Mouse (Mus musculus) subcutaneous adipose tissue, adult 2 months (tissue): ENCODE measurements around the gene Saa3. TPM values are rescaled to one million over a fixed set of nuclear protein-coding genes. Genes with fewer than 3 reads are reported as not detected.

Experiments
- polyA plus RNA-seq: library from polyadenylated mRNA; depleted of rRNA; stranded (reverse); fragments of >200 nt; gene quantifications from 2 replicates; pipeline ENCODE4 v1.2.3, GENCODE M21; 2012; ENCODE audit warnings: low replicate concordance; rRNA removed

Saa3 gene
- 5.9 and 9.4 TPM in 2 replicates for polyA plus RNA-seq

GRCm38 (mm10) chr7:46715600-46715999 is at the start of gene Saa3:
Gene Saa3, minus strand, starts transcription at chr7:46715700.

GRCm38 (mm10) chr7:46751490-46751889 is 36.0 kb upstream of the Saa3 start, which contains the start of gene Saa2:
Gene Saa2, plus strand, starts transcription at chr7:46751790.

GRCm38 (mm10) chr7:46742880-46743279 is 27.4 kb upstream of the Saa3 start, which contains the start of gene Saa1:
Gene Saa1, minus strand, starts transcription at chr7:46742980.

GRCm38 (mm10) chr7:46732458-46732857 is 17.0 kb upstream of the Saa3 start, which contains the start of gene Saa4:
Gene Saa4, minus strand, starts transcription at chr7:46732603.

GRCm38 (mm10) chr7:46710390-46710844 is 5.1 kb downstream of the Saa3 start, which contains the start of gene Saal1:
Gene Saal1, minus strand, starts transcription at chr7:46710680.

GRCm38 (mm10) chr7:46672160-46672672 is 43.3 kb downstream of the Saa3 start, which contains the start of gene Tph1:
Gene Tph1, minus strand, starts transcription at chr7:46672537.

Other genes starting within 250 kb of the Saa3 start
- 6.3 and 12.0 TPM in 2 replicates for gene Sergef, start 75.9 kb downstream of the Saa3 start, polyA plus RNA-seq
- gene Tph1, start 43.2 kb downstream of the Saa3 start, polyA plus RNA-seq: 0.31 TPM in 1 of 2 replicates, not detected in the other
- 5.0 and 12.3 TPM in 2 replicates for gene Saal1, start 5.0 kb downstream of the Saa3 start, polyA plus RNA-seq
- gene Saa4, start 16.9 kb upstream of the Saa3 start, polyA plus RNA-seq: not detected in 2 replicates
- gene Saa1, start 27.3 kb upstream of the Saa3 start, polyA plus RNA-seq: 0.30 TPM in 1 of 2 replicates, not detected in the other
- not detected in 2 replicates for gene Saa2, start 36.1 kb upstream of the Saa3 start, polyA plus RNA-seq
- 21.1 and 23.9 TPM in 2 replicates for gene Hps5, start 80.4 kb upstream of the Saa3 start, polyA plus RNA-seq
- gene Gtf2h1, start 80.4 kb upstream of the Saa3 start, polyA plus RNA-seq: 10.5 and 11.9 TPM in 2 replicates
- gene Ldha, start 125.8 kb upstream of the Saa3 start, polyA plus RNA-seq: 992 and 1,501 TPM in 2 replicates
- not detected in 2 replicates for gene Ldhc, start 145.5 kb upstream of the Saa3 start, polyA plus RNA-seq
- 84.0 and 109 TPM in 2 replicates for gene Tsg101, start 204.3 kb upstream of the Saa3 start, polyA plus RNA-seq
- 6.0 TPM in 2 replicates for gene Uevld, start 242.8 kb upstream of the Saa3 start, polyA plus RNA-seq